Mouse (Mus musculus) kidney, adult 9 months (tissue): ENCODE results near the gene Uck1.
A peak's percentile ranks its signal among the peaks of the same experiment; 100 is the strongest.
"Not testable (repeated sequence)": the region's sequence is repeated elsewhere in the genome, so short reads cannot be mapped to it uniquely, and the experiment has no call there.

Source experiments
- DNase-seq: peaks from one replicate; pipeline ENCODE4 v3.0.0; 2022

The Uck1 gene

GRCm38 (mm10) chr2:32259657-32260417 is at the start of gene Uck1:
Uck1 (minus strand) TSS chr2:32260159.
- peak; percentile 94 for DNase-seq

- no peak for DNase-seq
Measured at GRCm38 (mm10) chr2:32308870-32309568, 49.1 kb upstream of the Uck1 start.

GRCm38 (mm10) chr2:32307941-32308760 is 48.2 kb upstream of the Uck1 start:
- peak; percentile 66 for DNase-seq

GRCm38 (mm10) chr2:32307247-32307798 is 47.4 kb upstream of the Uck1 start:
- no peak for DNase-seq

- DNase-seq: no peak
Measured at GRCm38 (mm10) chr2:32306176-32306575, 46.2 kb upstream of the Uck1 start.

- no peak for DNase-seq
Measured at GRCm38 (mm10) chr2:32305668-32306067, 45.7 kb upstream of the Uck1 start.

GRCm38 (mm10) chr2:32304145-32304832 is 44.3 kb upstream of the Uck1 start:
- peak; percentile 43 for DNase-seq

- DNase-seq: no peak
Measured at GRCm38 (mm10) chr2:32302952-32303351, 43.0 kb upstream of the Uck1 start.

- no peak for DNase-seq
Measured at GRCm38 (mm10) chr2:32299469-32299868, 39.5 kb upstream of the Uck1 start.

GRCm38 (mm10) chr2:32295842-32296241 is 35.9 kb upstream of the Uck1 start:
- not testable (repeated sequence) for DNase-seq

- DNase-seq: no peak
Measured at GRCm38 (mm10) chr2:32295285-32295684, 35.3 kb upstream of the Uck1 start.

- DNase-seq: no peak
Measured at GRCm38 (mm10) chr2:32294348-32294747, 34.4 kb upstream of the Uck1 start.

- peak; percentile 72 for DNase-seq
Measured at GRCm38 (mm10) chr2:32289578-32289977, 29.6 kb upstream of the Uck1 start.

GRCm38 (mm10) chr2:32288371-32288931 is 28.5 kb upstream of the Uck1 start:
- peak; percentile 57 for DNase-seq

GRCm38 (mm10) chr2:32287923-32288367 is 28.0 kb upstream of the Uck1 start, which contains the start of gene Swi5:
Swi5 (minus strand) TSS chr2:32288075.
- DNase-seq: peak; percentile 99

- no peak for DNase-seq
Measured at GRCm38 (mm10) chr2:32287334-32287840, 27.4 kb upstream of the Uck1 start, which contains the start of gene Golga2. Golga2 (plus strand) TSS chr2:32287384.

GRCm38 (mm10) chr2:32283986-32284385 is 24.0 kb upstream of the Uck1 start:
- no peak for DNase-seq

- peak; percentile 84 for DNase-seq
Measured at GRCm38 (mm10) chr2:32282727-32283126, 22.8 kb upstream of the Uck1 start.

GRCm38 (mm10) chr2:32282289-32282688 is 22.3 kb upstream of the Uck1 start:
- no peak for DNase-seq

- DNase-seq: no peak
Measured at GRCm38 (mm10) chr2:32275823-32276222, 15.9 kb upstream of the Uck1 start.

GRCm38 (mm10) chr2:32260635-32261034 is 676 bp upstream of the Uck1 start:
- peak; percentile 60 for DNase-seq
